Mouse (Mus musculus) neural tube, embryonic 12.5 days (tissue): ENCODE measurements around the gene Ran. TPM values are rescaled to one million over a fixed set of nuclear protein-coding genes. Genes with fewer than 3 reads are reported as not detected.

Source experiments
- ATAC-seq: fragments of 200-750 bp; cut with Nextera tagmentation; 2 replicates; pipeline ENCODE4 v1.8.0; 2017; ENCODE audit warnings: low read depth, mild to moderate bottlenecking, moderate TSS enrichment, moderate library complexity; ENCODE audit not compliant: low FRiP score
- H3K27ac ChIP-seq: fragments of 300-500 bp; sonication (generic); 2 replicates; pipeline ENCODE4 v1.5.1; 2016
- H3K27me3 ChIP-seq: fragments of 300-500 bp; sonication (generic); replicated peaks from 2 replicates; pipeline ENCODE4 v1.6.1; 2016; ENCODE audit warnings: mild to moderate bottlenecking
- H3K36me3 ChIP-seq: fragments of 300-500 bp; sonication (generic); 2 replicates; pipeline ENCODE4 v1.6.1; 2016; ENCODE audit warnings: mild to moderate bottlenecking
- H3K4me1 ChIP-seq: fragments of 300-500 bp; sonication (generic); 2 replicates; pipeline ENCODE4 v1.6.1; 2016
- H3K4me2 ChIP-seq: fragments of 300-500 bp; sonication (generic); replicated peaks from 2 replicates; pipeline ENCODE4 v1.6.1; 2016; ENCODE audit warnings: mild to moderate bottlenecking
- H3K4me3 ChIP-seq: fragments of 300-500 bp; sonication (generic); 2 replicates; pipeline ENCODE4 v1.5.1; 2016
- H3K9ac ChIP-seq: fragments of 300-500 bp; sonication (generic); 2 replicates; pipeline ENCODE4 v1.6.1; 2016; ENCODE audit warnings: mild to moderate bottlenecking
- H3K9me3 ChIP-seq: fragments of 300-500 bp; sonication (generic); 2 replicates; pipeline ENCODE4 v1.6.1; 2016; ENCODE audit warnings: mild to moderate bottlenecking
- WGBS: fragments of 180-500 bp; shearing (Covaris S2); methylation state at CpG from one replicate; pipeline ENCODE4 v1.1.7; 2016; 5-methylcytosine and 5-hydroxymethylcytosine counted together
- polyA plus RNA-seq: library from polyadenylated mRNA; unstranded; fragments of >200 nt; fragmentation: Nextera tagmentation; extraction: Ambion mirVana; gene quantifications from 2 replicates; pipeline ENCODE4 v1.2.1, GENCODE M21; 2016

Ran gene
- polyA plus RNA-seq, 1 experiment from 2014 or later = 578 TPM

- H3K27ac ChIP-seq = no peak overlapping the region
Observed at GRCm38 (mm10) chr5:129067231-129067834, 47.5 kb downstream of the Ran start.

DNA sequence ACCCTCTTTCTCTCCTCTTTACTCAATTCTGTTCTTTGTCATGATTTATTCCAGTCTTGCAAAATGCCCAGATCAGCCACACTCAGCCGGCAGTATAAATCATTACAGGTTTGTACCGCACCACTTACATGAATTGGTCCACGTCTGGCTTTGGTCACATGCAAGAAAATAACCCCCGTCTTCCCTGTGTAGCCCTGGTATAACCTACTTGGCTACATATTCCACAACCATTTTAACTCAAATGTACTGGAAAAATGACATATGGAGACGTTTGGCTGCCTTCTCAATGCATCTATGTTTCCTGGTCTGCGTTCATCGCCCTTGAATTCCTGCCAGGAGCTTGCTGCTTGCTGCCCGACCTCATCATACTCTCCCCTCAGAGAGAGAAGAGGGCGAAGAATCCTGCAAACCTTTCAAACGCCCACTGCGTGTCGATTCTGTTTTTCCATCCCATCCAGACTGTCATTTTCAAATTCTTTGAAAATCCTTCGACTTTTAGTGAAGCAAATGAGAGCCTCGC, 52.0 kb downstream of the Ran start:
- Histone ChIP-seq H3K36me3 (no peaks in the 10 kb centered on the region), H3K27ac (no peak overlapping the region), H3K4me2 (no peak overlapping the region), H3K9ac (no peak overlapping the region), H3K9me3 (no peaks in the 10 kb centered on the region), H3K4me3 (no peak overlapping the region), H3K27me3 (no peaks in the 10 kb centered on the region), H3K4me1 (no peaks in the 10 kb centered on the region; the same call in 1 of the 2 replicates)
- 72% methylated on average over 14 of the region's 14 CpGs for WGBS
- no peak for ATAC-seq

More at GRCm38 (mm10) chr5:129067231-129067834, 47.5 kb downstream of the Ran start:
- peaks cover 5% of the 10 kb centered on the region; the same call in 1 of the 2 replicates for H3K4me1 ChIP-seq
- H3K4me2 ChIP-seq = no peak overlapping the region
- 0 out of 2 replicates have a peak, but pooled peaks cover 3% of the 10 kb centered on the region for H3K27me3 ChIP-seq
- no peak overlapping the region for H3K4me3 ChIP-seq
- no peak for ATAC-seq
- WGBS = 79% methylated on average over 13 of the region's 13 CpGs
- H3K36me3 ChIP-seq = no peaks in the 10 kb centered on the region
- H3K9me3 ChIP-seq = no peaks in the 10 kb centered on the region
- H3K9ac ChIP-seq = no peak overlapping the region

GRCm38 (mm10) chr5:129073404-129073803, 53.5 kb downstream of the Ran start:
- Histone ChIP-seq H3K9me3 (no peaks in the 10 kb centered on the region), H3K9ac (no peak overlapping the region), H3K4me1 (no peaks in the 10 kb centered on the region; the same call in 1 of the 2 replicates), H3K4me3 (no peak overlapping the region), H3K27ac (no peak overlapping the region), H3K4me2 (no peak overlapping the region), H3K36me3 (no peaks in the 10 kb centered on the region), H3K27me3 (no peaks in the 10 kb centered on the region)
- WGBS = 79% methylated on average over 6 of the region's 6 CpGs
- no peak for ATAC-seq

Other genes with a start within 250 kb of the Ran start
- 2.6 and 3.5 TPM in 2 replicates for gene Rimbp2, start 66.6 kb upstream of the Ran start, polyA plus RNA-seq
- 29.9 and 37.0 TPM in 2 replicates for gene Stx2, start 11.5 kb upstream of the Ran start, polyA plus RNA-seq
- gene Adgrd1, start 76.7 kb downstream of the Ran start, polyA plus RNA-seq = 0.06 and 0.08 TPM in 2 replicates